Mouse (Mus musculus) midbrain, embryonic 10.5 days (tissue): ENCODE measurements at regions not wholly inside any gene's neighbourhood (a gene's known extent, or its start where the extent isn't known, plus 50 kb on each side); places are given as distances from the start of the nearest gene placed in this dataset.
"Not testable (repeated sequence)": the region's sequence is repeated elsewhere in the genome, so short reads cannot be mapped to it uniquely, and the experiment has no call there.

Experiments used
- DNase-seq: peaks from one replicate; pipeline ENCODE4 v3.0.0-alpha.2; 2017; ENCODE audit warnings: low spot score
- H3K27ac ChIP-seq: fragments of 300-500 bp; sonication (generic); replicated peaks from 2 replicates; pipeline ENCODE4 v1.5.1; 2016; ENCODE audit warnings: mild to moderate bottlenecking
- H3K27me3 ChIP-seq: fragments of 300-500 bp; sonication (generic); 2 replicates; pipeline ENCODE4 v1.6.1; 2016; ENCODE audit warnings: low read depth, mild to moderate bottlenecking; ENCODE audit not compliant: poor library complexity, severe bottlenecking
- H3K36me3 ChIP-seq: fragments of 300-500 bp; sonication (generic); 2 replicates; pipeline ENCODE4 v1.6.1; 2016; ENCODE audit warnings: mild to moderate bottlenecking, moderate library complexity
- H3K4me1 ChIP-seq: fragments of 300-500 bp; sonication (generic); 2 replicates; pipeline ENCODE4 v1.6.1; 2016
- H3K4me3 ChIP-seq: fragments of 300-500 bp; sonication (generic); 2 replicates; pipeline ENCODE4 v1.5.1; 2016; ENCODE audit warnings: mild to moderate bottlenecking, moderate library complexity
- H3K9me3 ChIP-seq: fragments of 300-500 bp; sonication (generic); replicated peaks from 2 replicates; pipeline ENCODE4 v1.6.1; 2016; ENCODE audit warnings: mild to moderate bottlenecking
- WGBS: fragments of 180-500 bp; shearing (Covaris S2); methylation state at CpG from one replicate; pipeline ENCODE4 v1.1.7; 2016; 5-methylcytosine and 5-hydroxymethylcytosine counted together

- Histone ChIP-seq H3K4me3 (no peak overlapping the region), H3K27me3 (no peaks in the 10 kb centered on the region), H3K4me1 (peaks cover 11% of the 10 kb centered on the region), H3K36me3 (no peaks in the 10 kb centered on the region), H3K9me3 (no peaks in the 10 kb centered on the region), H3K27ac (0 out of 2 replicates have a peak overlapping the region, but pooled peaks have one; percentile 19)
- whole genome bisulfite sequencing = 69% methylated on average over 3 of the region's 3 CpGs
- no peak for DNase-seq
These were observed 79.4 kb upstream of the Klf13 start for GRCm38 (mm10) chr7:64018107-64018506.

DNA sequence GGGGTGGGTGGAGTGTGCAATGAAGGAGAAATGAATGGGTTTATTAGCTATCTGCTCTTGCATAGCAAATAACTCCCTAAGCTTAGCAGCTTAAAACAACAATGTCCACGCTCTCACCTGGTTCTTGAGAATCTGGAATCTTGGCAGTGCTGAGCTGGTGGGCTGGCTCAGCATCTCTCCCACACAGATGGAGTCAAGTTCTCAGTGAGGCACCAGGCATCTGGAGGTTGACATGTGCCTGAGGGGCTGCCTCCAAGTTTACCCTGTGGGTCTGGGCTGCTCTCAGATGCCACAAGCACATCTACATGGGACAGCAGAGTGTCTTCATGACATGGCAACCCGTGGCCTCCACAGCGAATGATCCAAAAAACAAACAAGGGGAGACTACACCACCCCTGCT lies 78.2 kb upstream of the Klf13 start:
- Histone ChIP-seq H3K4me3 (no peak overlapping the region), H3K27me3 (no peaks in the 10 kb centered on the region), H3K9me3 (no peaks in the 10 kb centered on the region), H3K27ac (no peak overlapping the region), H3K36me3 (no peaks in the 10 kb centered on the region), H3K4me1 (peaks cover 10% of the 10 kb centered on the region)
- no peak for DNase-seq
- 87% methylated on average over 3 of the region's 3 CpGs for WGBS

GRCm38 (mm10) chr7:64015136-64015535 lies 76.4 kb upstream of the Klf13 start:
- WGBS = 83% methylated on average over 2 of the region's 2 CpGs
- not testable (repeated sequence) for H3K9me3 ChIP-seq, H3K4me3 ChIP-seq, H3K27me3 ChIP-seq, H3K36me3 ChIP-seq, H3K27ac ChIP-seq, H3K4me1 ChIP-seq, DNase-seq

GRCm38 (mm10) chr7:64014227-64014626 lies 75.5 kb upstream of the Klf13 start:
- no peak overlapping the region for H3K4me3 ChIP-seq
- peaks cover 4% of the 10 kb centered on the region; the same call in 1 of the 2 replicates for H3K4me1 ChIP-seq
- no peak overlapping the region for H3K27ac ChIP-seq
- no peaks in the 10 kb centered on the region for H3K36me3 ChIP-seq
- DNase-seq = no peak
- WGBS = 81% methylated on average over 7 of the region's 7 CpGs
- H3K27me3 ChIP-seq = no peaks in the 10 kb centered on the region
- no peaks in the 10 kb centered on the region for H3K9me3 ChIP-seq

DNA sequence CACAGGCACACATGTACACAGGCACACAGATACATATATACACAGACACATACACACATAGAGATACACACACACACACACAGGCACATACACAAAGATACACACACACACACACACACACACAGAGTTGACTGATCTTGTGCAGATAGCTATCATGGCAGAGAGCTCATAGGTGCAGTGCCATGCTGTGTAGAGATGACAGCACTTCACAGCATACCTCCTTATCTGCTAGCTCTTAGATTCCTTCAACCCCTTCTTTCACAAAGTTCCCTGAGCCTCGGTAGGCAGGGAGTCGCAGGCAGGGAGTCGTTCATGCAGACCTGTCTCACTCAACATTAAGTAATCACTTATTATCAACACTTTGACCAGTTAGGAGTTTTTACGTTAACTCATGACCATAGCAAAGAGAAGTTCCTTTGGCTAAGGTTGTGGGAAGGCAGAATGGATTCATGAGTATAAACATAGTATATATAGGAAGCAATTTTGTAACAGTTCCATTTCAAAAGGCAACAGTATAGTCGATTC lies 74.4 kb upstream of the Klf13 start:
- no peak for DNase-seq
- Histone ChIP-seq H3K36me3 (no peaks in the 10 kb centered on the region), H3K9me3 (no peaks in the 10 kb centered on the region), H3K4me1 (no peaks in the 10 kb centered on the region), H3K27me3 (no peaks in the 10 kb centered on the region), H3K4me3 (no peak overlapping the region), H3K27ac (no peak overlapping the region)
- 86% methylated on average over 5 of the region's 5 CpGs for WGBS

DNA sequence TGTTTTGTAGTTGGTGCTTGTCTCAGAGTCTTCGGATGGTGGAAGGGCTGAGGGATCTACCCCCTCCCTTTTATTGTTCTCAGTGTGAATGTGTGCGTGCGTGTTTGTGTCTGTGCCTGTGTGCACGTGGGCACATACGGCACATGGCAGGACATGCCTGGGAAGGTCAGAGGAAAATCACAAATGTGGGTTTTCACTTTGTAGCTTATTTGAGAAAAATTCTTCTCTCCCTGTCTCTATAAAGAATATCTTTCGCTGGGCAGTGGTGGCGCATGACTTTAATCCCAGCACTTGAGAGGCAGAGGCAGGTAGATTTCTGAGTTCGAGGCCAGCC lies 73.5 kb upstream of the Klf13 start:
- Histone ChIP-seq H3K4me1 (no peaks in the 10 kb centered on the region), H3K36me3 (no peaks in the 10 kb centered on the region), H3K9me3 (no peaks in the 10 kb centered on the region), H3K27ac (no peak overlapping the region), H3K27me3 (no peaks in the 10 kb centered on the region), H3K4me3 (no peak overlapping the region)
- DNase-seq = no peak
- WGBS = 89% methylated on average over 8 of the region's 8 CpGs

GRCm38 (mm10) chr7:64011563-64012267 lies 73.0 kb upstream of the Klf13 start:
- no peak for DNase-seq
- Histone ChIP-seq H3K4me1 (no peaks in the 10 kb centered on the region), H3K27me3 (no peaks in the 10 kb centered on the region), H3K27ac (no peak overlapping the region), H3K9me3 (no peaks in the 10 kb centered on the region), H3K4me3 (no peak overlapping the region), H3K36me3 (no peaks in the 10 kb centered on the region)
- WGBS = 84% methylated on average over 13 of the region's 13 CpGs

- no peaks in the 10 kb centered on the region for H3K4me1 ChIP-seq
- H3K36me3 ChIP-seq = no peaks in the 10 kb centered on the region
- H3K27me3 ChIP-seq = no peaks in the 10 kb centered on the region
- H3K9me3 ChIP-seq = no peaks in the 10 kb centered on the region
- no peak for DNase-seq
- 87% methylated on average over 3 of the region's 3 CpGs for WGBS
- no peak overlapping the region for H3K4me3 ChIP-seq
- no peak overlapping the region for H3K27ac ChIP-seq
These were observed 71.9 kb upstream of the Klf13 start for GRCm38 (mm10) chr7:64010640-64011039.

DNA sequence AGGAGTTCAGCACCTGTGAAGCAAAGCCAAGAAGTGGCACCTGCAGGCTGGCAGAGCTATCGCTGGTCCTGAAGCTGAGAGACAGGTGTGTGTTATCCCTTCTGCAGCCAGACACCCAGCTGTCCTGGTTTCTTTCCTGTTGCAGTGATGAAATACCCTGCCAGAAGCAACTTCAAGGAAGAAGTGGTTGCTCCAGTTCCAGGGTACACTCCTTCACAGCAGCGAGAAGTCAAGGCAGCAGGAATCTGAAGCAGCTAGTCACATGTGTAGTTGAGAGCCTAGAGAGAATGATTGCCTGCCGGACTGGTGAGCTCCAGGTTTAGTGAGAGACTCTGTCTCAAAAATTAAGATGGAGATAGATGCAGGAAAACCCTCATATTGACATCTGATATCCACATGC lies 69.1 kb upstream of the Klf13 start:
- H3K27ac ChIP-seq = no peak overlapping the region
- H3K36me3 ChIP-seq = no peaks in the 10 kb centered on the region
- H3K27me3 ChIP-seq = no peaks in the 10 kb centered on the region
- H3K4me3 ChIP-seq = no peak overlapping the region
- 91% methylated on average over 3 of the region's 3 CpGs for WGBS
- no peaks in the 10 kb centered on the region for H3K9me3 ChIP-seq
- no peaks in the 10 kb centered on the region for H3K4me1 ChIP-seq
- no peak for DNase-seq

DNA sequence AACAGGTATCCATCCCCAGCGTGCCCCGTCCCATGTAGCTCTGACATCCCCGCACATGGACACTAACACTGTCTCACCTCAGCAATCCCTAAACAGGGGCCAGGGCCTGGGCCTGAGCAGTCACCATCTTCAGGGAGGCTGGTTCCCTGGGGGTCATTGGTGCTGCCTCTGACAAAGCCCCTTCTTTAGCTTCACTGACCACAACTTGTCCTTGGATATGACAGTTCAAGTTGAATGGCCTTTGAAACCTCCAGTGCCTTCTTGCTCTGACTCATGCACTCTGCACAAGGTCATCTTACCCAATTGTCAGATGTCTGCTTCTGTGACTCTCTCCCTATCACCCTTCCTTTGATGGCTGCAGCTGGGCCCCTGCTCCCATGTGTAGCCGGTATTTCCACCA lies 68.2 kb upstream of the Klf13 start:
- 91% methylated on average over 4 of the region's 4 CpGs for WGBS
- no peak for DNase-seq
- Histone ChIP-seq H3K9me3 (no peaks in the 10 kb centered on the region), H3K36me3 (no peaks in the 10 kb centered on the region), H3K27me3 (no peaks in the 10 kb centered on the region), H3K27ac (no peak overlapping the region), H3K4me3 (no peak overlapping the region), H3K4me1 (no peaks in the 10 kb centered on the region)

DNA sequence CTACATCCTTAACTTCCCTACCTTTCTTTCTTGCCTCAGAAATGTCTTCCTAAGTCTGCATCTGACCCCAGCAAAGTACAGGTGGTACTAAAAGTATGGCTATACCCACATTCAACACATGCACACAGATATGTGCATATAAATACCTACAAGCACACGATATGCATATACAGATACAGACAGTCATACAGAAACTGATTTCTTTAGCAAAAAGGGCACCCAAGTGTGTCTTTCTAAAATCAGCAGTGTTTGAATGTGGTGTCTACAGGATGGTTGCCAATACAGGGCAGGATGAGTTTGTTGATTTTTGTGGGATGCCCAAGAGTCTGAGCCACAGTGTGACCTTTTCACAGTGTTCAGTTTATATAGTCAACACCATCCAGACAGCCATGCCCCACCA lies 67.0 kb upstream of the Klf13 start:
- no peak for DNase-seq
- Histone ChIP-seq H3K4me3 (no peak overlapping the region), H3K27me3 (no peaks in the 10 kb centered on the region), H3K27ac (no peak overlapping the region), H3K36me3 (no peaks in the 10 kb centered on the region), H3K9me3 (no peaks in the 10 kb centered on the region), H3K4me1 (no peaks in the 10 kb centered on the region)
- WGBS = 84% methylated on average over 1 of the region's 1 CpGs

- 93% methylated on average over 5 of the region's 5 CpGs for WGBS
- no peaks in the 10 kb centered on the region for H3K9me3 ChIP-seq
- no peaks in the 10 kb centered on the region for H3K27me3 ChIP-seq
- H3K36me3 ChIP-seq = no peaks in the 10 kb centered on the region
- H3K4me3 ChIP-seq = no peak overlapping the region
- H3K27ac ChIP-seq = no peak overlapping the region
- no peak for DNase-seq
- no peaks in the 10 kb centered on the region for H3K4me1 ChIP-seq
These were observed 65.2 kb upstream of the Klf13 start for GRCm38 (mm10) chr7:64003904-64004303.

DNA sequence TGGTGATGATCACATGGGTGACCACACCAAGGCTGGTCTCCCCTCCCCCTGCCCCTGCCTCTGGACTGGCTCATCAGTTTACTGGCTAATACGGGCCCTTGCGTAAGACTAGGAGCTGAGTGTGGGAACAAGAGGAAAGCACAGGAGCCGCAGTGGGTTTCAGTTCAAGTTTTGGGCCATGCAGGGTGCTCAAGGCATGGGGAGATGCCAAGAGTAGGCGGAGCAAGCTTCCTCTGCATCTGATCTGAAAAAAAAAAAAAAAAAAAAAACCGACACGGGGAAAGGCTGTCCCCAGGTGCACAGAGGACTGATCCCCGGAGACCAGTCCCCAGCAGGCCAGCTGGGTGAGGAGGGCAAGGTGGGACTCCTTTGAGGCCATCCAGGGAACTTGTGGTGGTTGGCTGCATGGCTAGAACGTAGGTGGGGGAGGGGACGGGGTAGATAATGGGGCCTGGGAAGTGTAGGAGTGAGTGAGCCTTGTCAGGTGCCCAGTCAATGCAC lies 62.9 kb upstream of the Klf13 start:
- 61% methylated on average over 9 of the region's 9 CpGs for WGBS
- no peaks in the 10 kb centered on the region for H3K36me3 ChIP-seq
- H3K4me3 ChIP-seq = no peak overlapping the region
- no peaks in the 10 kb centered on the region for H3K27me3 ChIP-seq
- H3K4me1 ChIP-seq = no peaks in the 10 kb centered on the region
- H3K9me3 ChIP-seq = no peaks in the 10 kb centered on the region
- DNase-seq = no peak
- H3K27ac ChIP-seq = no peak overlapping the region
